Mouse (Mus musculus) small intestine, adult 2 months (tissue): Measurements from ENCODE around the gene Edc3.

Source experiments
- CTCF ChIP-seq: fragments of 200-500 bp; IDR thresholded peaks from 2 replicates; pipeline ENCODE4 v1.5.1; 2012; ENCODE audit warnings: low read depth, mild to moderate bottlenecking, control low read depth, inconsistent platforms, low read length, moderate library complexity, mixed read lengths; ENCODE audit not compliant: insufficient replicate concordance, insufficient read length; ENCODE audit errors: extremely low read depth
- POLR2A ChIP-seq: fragments of 200-500 bp; IDR thresholded peaks from 2 replicates; pipeline ENCODE4 v1.6.1; 2012; ENCODE audit warnings: low read depth, mild to moderate bottlenecking, control low read depth, inconsistent platforms, low read length, moderate library complexity

- TF ChIP-seq POLR2A (no peak), CTCF (no peak)
Measured at GRCm38 (mm10) chr9:57770214-57770613, 61.9 kb downstream of the Edc3 start.
